Mouse (Mus musculus) ovary, postnatal 10 days (tissue): Measurements from ENCODE around the gene Slc16a12.
"Not testable (repeated sequence)": the region's sequence is repeated elsewhere in the genome, so short reads cannot be mapped to it uniquely, and the experiment has no call there.

Source experiments
- DNase-seq: peaks from one replicate; pipeline ENCODE4 v3.0.0; 2022; ENCODE audit warnings: low spot score

Slc16a12 gene

DNA sequence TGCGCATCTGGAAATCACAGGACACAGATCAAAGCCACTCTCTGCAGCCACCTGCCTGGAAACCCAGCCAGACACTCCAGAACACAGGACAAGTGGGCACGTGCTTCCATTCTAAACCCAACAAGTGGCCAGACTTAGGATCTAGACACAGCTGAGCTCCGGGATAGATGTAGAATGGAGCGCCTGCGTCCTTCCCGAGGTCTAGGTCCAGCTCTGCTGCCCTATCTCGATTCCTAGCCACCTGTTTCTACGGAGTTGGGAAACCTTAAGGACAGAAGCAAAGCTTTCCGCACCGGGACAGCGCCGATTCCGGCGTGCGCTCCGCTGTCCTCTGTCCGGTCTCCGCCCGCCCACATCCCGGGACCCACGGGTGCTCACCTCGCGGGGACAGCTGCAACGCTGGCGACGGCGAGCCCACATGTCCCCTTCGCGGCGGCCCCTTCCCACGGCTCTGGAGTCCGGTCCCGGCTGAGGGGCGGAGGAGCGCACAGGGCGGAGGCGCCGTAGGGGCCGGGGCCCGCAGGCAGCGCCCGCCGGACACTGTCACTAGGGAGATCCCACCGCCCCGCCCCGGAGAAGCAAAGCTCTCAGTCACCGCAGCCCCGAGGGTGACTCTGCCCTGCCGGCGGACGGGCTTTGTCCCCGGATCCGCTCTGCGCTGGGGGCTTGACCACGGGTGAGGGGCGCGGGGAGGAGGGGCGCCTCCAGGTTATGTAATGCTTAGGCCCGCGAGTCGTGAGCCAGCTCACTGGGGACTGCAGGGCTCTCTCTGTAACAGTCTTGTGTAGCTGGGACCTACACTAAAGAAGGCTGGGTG is at the start of gene Slc16a12:
Gene Slc16a12 (minus strand): TSS at position 602 of the 817 bp plus-strand sequence.
- peak; percentile 18 for DNase-seq

DNA sequence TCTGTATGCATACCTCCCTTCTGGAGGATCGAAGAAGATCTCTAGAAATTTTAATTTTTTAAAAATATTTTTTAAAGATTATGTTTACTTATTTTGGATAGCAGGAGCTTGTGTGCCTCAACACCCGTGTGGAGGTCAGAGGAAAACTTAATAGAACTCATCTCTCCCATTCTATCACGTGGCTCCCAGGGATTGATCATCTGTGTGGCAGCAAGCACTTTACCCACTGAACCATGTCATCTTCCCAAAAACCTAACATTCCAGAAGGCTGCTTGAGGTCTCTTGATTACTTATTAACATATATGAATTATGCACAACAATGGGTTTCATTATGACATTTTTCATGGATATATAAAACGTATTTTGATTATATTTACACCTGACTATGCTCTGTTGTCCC is 49.3 kb upstream of the Slc16a12 start:
- no peak for DNase-seq

DNA sequence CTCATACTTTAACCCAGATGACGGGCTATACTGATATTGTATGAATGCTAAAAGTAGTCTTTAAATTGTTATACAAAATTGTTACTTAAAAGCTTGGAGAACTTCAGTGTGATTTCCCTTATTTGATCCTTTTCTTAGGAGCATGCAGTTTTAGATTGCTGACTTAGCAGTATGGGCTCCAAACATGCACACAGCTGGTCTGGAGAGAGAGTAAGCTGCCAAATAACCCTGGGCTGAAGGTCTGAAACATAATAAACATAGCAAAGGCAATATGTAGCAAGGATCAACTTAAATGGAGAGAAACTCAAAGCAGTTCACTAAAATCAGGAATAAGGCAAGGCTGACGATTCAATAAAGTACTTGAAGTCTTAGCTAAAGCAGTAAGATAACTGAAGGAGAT is 35.4 kb upstream of the Slc16a12 start:
- DNase-seq, result no peak

DNA sequence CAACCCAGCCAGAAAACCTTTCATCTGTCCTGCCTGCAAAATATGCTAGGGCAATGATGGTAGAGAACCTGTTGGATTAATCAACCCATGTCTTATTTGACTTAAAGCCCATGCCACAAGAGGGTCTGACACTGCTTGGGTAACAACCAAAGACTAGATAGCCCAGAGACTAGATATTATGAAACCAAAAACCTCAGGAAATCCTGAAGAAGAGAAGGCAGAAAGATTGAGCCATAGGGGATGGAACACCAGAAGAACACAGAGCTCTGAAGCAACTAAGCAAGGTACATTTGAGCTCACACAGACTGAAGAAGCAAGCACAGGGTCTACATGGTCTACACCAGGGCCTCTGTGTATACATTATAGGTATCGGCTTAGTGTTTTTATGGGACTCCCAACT is 31.9 kb upstream of the Slc16a12 start:
- DNase-seq, result no peak

DNA sequence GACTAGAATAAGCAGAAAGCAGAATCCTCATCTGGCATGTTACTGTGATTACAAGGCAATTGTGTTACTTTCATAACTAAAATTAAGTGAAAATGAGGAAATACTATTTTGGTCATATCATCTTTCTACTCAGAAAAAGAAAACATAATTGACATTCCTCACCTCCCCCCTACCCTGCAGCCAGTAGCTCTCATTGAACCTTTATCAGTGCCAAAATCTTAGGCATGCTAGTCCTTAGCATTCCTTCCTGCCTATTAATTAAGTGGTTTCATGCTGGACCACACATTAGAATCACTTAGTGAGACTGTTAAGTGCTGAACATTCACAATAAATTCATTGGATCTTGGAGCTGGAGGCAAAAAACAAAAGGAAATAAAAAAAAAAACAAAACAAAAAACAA is 31.0 kb upstream of the Slc16a12 start:
- DNase-seq, result no peak

DNA sequence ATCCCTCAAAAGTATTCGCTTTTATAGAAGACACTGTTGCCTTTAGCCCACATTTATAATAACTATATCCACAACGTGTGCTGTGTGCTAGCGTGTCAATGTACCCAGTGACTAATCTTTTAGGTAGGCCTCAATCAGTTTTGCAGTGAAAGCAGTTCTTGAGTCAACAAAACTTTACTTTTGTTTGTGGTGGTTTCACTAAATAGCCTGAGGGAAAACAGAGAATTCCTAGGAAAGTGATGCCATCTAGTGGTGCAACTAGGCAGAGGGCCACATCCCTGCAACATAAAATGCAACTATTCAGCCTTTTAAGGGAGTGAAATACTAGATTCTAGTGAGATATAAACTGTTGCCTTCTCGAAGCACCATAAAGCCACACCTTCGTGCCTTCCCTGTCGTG is 25.7 kb upstream of the Slc16a12 start:
- DNase-seq, result no peak

DNA sequence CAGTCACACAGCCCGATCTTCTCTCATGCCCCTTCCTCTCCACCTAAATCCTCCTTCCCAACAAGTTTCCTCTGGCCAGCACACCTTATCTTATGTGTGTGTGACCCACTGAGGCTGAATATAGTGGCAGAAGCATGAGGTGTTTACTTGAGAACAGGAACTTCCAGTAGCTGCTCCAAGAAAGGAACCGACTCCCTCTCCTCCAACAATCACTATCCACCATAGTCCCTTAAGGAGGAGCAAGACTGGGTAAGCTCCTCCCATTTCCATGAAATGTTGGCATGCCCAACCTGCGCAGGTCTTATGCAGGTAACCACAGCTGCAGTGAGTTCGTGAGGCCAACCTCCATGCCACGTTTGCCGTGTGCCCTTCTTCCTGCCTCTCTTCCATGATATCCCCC is 23.7 kb upstream of the Slc16a12 start:
- DNase-seq, result no peak

DNA sequence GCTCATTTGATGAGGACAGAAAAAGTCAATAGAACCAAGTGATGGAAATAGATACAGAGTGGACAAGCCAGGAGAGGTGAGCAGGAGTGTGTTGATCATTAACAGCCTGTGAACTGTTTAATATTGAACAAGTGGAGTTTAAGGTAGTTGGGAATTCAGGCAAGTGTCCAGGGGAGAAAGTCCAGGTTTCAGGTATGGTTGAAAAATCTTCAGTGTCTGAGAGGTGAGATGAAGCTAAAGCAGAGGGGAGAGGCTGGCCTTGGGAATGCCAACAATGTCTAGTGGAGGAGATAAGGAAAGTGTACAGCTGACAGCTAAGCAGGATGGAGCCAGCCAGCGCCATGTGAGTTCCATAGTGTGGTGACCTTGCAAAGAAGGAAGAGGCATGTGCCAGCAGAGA is 11.7 kb upstream of the Slc16a12 start:
- no peak for DNase-seq

DNA sequence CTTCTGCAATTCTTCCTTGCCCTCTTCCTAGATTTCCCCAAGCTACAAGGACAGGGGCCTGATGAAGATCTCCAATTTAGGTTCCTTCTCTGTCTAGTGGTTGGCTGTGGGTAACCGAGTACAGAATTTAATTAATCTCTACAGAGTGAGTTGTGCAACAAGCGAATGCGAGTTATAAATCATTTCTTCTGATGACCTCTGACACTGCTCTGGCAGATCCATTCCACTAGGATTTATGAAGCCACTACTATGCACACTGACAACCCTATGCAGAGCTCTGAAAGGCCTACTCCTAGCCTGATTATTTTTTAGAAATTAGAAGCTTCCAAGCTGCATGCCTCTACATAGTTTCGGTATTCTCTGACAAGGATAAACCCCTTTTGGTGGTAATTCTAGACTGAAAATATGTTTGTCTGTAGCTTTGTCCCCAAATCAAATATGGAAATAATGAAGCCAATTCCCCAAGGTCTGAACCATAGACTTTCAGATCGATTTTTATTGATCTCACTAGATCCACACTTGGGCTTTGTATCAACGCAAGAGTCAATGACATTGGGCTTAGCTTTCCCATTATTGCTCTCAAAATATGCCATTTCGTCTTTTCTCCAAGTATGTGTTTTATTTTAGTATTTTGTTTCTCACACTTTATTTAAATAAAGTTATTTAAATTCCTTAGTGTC is 9.6 kb upstream of the Slc16a12 start:
- DNase-seq, result no peak

DNA sequence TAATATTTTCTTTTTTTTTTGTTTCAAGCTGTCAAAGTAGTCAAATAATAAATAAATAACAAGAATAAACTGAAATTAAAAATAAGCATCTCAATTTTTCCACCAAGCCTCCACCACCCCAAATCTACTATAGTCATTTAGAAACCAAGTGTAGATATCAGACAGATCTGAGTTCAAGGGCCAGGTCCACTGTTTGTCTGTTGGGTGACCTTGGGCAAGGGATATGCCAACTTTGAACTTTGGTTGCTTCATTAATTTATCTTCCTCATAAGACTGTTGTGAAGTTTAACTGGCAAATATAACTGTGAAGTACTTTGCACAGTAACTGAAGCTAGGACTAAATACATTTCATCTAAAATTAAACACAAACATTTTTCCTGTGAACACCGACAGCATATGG is 8.6 kb upstream of the Slc16a12 start:
- no peak for DNase-seq

DNA sequence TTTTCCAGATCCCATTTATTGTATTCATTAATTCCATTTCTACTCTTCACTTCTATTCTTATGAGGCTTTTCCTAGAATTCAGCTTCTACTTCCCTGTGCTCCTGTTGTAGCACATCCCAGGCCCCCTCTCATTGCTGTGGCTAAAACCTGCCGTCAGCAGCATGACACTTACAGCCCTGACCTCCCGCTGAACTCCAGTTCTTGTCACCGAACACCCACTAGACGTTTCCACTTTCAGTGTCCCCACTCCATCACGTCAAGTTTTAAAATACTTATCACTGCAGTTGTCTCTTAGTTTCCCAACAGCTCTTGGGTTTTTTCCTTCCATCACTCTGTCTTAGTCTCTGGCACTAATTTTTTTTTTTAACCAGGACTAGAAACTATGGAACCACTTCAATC is 6.2 kb upstream of the Slc16a12 start:
- DNase-seq, result no peak

DNA sequence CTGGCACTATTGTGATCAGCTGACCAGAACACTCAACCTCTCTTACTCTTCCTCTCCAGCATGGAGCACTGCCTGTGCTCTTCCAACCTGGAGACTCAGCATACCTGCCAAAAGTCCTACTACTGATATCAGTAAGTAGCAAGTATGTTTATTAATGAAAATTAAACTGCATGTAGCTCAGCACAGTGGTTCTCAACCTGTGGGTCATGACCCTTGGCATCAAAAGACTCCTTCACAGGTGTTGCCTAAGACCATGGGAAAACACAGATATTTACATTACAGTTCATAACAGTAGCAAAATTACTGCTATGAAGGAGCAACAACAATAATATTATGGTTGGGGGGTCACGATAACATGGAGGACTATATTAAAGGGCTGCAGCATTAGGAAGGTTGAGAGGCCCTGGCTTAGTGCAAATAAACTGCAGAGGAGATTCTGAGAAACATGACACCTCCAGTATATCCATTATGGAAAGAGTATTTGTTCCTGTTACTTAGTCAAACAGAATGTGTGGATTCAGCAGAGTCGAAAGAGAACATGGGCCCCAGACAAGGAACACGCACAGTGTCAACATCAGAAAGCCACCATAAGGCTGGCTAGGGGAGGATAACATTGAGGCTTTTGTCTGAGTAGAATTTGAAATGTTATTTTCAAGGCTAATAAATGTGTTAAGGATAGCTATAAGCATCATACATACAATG is 5.5 kb upstream of the Slc16a12 start:
- no peak for DNase-seq

DNA sequence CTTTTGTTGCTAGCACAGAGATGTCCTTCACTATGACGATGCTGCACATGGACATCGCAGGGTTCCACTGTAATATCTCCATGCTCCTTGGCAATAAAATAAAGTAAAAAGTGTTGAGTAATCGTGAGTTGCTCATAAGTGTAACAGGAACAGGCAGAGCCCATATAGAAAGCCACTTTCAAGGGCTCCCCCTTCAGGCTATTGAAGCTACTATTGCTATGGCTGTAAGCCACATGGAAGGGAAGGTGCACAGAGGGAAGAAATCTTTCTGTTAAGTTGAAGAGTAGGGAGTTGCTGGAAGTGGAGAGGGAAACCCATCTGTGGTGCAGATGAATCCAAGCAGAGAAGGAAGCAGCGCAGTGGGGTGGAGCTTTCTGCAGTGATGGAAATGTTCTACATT is 4.1 kb upstream of the Slc16a12 start:
- no peak for DNase-seq

DNA sequence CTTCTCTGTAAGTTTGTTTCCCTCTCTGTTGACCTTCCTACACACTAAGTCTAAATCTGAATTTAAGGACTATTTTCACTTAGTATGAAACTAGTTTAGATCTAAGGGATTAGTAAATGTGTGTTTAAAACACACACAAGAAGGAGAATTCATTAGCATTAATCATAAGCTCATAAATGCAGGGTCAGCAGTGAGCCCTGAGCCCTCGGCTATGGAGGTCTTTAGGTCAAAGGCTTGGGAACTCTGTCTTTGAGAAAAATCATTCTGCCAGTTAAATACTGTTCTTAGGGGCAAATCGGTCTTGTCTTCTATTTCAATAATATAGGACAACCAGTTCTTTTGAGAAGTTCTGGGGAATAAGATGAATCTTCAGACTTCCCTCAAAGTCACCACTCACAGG is 1.9 kb upstream of the Slc16a12 start:
- no peak for DNase-seq

DNA sequence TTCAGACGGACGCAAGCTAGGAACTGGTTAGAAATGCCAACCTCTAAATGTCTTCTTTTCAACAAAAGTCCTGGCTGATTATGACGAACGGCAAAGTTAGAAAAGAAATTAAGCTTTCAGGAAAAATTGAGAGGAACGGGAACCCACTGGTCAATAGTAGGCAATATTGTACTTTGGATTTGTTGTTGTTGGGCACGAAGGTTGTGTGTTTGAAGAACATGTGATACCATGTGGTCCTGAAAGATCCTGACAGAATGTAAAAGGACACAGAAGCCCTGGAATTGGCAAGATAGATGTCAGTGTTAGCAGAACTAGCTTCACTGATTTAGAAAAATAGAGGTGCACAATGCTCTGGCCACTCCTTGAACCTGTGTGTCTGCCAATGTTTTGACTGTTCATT is 880 bp upstream of the Slc16a12 start:
- not testable (repeated sequence) for DNase-seq

DNA sequence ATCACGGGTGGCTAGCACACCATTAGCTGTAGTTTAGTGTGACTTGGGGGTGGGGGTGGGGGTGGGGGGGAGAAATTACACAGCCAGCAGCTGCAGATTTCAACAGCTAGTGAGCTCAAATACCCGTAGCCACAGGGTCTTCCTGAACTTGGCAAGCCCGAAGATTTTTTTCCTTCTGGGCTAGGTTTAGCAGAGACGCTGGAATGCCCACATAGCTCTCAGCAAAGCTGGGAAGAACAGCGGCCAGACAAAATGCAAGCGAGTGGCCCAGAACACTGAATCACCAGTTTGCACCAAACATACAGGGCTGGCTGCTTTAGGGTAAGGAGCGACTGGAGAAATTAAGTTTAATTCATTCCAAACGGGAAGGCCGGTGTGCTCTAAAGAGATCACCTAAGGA is 888 bp downstream of the Slc16a12 start:
- no peak for DNase-seq

DNA sequence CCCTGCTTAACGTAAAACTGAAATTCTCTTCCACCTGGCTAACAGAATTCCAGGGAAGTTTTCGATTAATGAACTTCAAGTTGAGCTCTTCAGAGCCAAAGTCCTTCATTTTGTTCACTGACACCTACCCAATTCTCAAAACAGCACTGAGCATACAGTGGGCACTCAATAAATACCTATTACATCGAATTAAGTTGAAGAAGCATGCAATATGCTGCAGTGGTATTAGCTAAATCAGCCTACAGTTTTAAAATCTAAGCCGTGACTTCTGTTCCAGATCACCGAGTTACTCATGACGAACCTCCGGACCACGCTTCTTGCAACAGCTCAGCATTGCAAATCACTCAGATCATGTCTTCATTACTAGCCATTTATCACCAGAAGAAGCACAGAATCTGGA is 2.1 kb downstream of the Slc16a12 start:
- DNase-seq, result no peak

DNA sequence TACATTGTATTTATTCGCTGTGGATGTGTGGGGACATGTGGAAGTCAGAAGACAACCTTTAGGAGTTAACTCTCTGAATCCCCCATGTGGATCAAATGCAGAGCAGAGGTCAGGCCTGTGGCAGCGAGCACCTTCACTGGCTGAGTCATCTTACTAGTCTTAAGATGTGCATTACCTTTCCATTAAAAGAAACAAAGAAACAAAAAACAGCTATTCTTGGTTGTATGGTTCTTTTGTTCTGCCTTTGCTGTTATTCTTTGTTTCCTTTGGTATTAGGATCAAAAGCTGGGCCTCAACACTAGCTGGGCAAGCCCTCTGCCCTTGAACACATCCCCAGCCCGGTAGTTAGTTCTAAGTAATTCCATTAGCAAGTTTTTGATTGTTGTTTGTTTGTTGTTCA is 9.2 kb downstream of the Slc16a12 start:
- no peak for DNase-seq

DNA sequence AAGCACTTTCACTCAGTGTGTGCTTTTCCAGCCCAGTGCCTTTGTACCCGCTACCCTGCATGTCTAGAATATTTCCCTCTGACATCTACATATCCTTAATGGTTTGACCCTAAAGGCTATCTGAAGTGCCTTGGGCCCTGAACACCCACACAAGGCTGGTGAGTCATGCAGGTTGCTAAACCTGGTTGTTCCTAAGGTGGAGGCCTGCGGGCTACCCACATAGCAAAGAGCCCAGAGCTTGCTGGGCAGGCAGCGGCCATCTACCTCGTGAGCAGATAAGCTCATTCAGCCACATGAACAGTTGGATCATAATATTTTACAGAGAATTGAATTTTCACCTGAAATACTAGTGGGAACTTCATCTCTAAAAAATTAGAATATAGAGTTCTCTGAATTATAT is 11.2 kb downstream of the Slc16a12 start:
- DNase-seq, result no peak

DNA sequence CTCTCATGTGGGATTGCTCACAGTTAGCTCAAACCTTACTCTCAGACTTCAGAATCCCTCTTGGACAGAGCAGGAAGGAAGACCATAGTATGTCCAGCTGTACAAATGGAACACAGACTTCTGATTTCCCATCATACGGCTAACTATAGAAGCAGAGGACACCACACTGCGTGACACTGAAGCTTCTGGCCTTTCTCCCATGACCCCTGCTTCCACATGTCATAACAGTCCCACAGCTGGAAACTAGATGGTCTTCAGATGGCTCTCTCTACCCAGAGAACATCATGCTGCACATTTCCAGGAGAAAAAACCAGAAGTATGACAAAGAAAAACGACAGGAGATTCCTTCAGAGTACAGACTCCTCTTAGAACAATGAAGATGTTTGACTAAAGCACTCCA is 14.1 kb downstream of the Slc16a12 start:
- DNase-seq, result no peak

DNA sequence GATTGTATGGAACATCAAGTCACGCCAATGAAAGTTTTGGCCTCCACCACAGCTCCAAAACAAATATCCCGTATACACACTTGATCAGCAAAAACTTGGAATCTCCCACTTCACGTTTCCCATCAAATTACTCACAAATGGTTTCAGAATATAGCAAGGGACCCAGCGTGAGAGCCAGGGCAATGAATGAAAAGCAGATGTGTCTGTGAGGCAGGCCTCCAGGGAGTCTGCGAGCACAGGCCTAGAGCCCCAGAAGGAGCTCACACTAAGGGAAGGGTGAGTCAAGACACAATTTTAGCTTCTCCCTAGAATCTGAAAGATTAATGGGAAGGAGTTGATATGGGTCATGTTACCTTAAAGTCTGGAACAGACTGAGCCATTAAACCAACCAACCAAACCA is 15.7 kb downstream of the Slc16a12 start:
- no peak for DNase-seq

DNA sequence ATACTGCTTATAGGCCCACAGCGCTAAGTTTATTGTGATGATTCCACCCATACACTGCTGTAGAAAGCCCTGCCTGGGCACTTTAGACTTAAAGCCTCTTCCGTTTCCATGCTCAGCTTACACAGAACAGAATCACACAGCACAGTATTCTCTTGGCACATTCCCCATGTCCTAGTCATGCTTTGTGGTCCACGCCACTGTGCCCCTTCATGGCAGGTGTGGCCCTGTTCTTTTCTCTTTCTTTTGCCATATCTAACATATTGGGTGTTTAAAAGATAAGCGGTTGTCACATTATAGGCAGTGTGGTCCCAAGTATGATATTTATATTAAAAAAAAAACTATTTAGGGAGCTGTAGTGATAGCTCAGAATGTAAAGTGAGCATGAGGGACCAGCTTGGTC is 16.5 kb downstream of the Slc16a12 start:
- no peak for DNase-seq

DNA sequence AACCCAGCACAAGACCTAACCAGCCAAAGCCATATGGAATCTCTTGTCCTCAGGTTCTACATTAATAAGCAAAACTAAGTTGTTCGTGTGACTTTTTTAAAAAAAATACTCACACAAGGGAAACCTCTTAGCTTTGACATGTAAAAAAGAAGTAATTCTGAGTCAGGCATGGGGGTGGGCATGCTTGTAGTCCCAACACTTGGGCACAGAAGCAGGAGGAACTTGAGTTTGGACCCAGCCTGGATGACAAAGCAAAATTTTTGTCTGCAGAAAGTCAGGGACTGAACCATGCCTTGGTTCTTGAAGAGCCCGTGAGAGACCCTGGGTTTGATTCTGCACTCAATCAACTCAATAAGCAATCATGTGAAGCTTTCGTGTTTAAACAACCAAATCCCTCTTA is 17.6 kb downstream of the Slc16a12 start:
- no peak for DNase-seq
